Mouse (Mus musculus) urinary bladder, postnatal 10 days (tissue): ENCODE data around the gene Heatr6.

Experiments
- DNase-seq: peaks from one replicate; pipeline ENCODE4 v3.0.0; 2022; ENCODE audit warnings: low spot score

The Heatr6 gene

GRCm38 (mm10) chr11:83747376-83748265 is 5.9 kb upstream of the Heatr6 start:
- no peak for DNase-seq

GRCm38 (mm10) chr11:83754227-83754626 is 731 bp downstream of the Heatr6 start:
- no peak for DNase-seq

DNA sequence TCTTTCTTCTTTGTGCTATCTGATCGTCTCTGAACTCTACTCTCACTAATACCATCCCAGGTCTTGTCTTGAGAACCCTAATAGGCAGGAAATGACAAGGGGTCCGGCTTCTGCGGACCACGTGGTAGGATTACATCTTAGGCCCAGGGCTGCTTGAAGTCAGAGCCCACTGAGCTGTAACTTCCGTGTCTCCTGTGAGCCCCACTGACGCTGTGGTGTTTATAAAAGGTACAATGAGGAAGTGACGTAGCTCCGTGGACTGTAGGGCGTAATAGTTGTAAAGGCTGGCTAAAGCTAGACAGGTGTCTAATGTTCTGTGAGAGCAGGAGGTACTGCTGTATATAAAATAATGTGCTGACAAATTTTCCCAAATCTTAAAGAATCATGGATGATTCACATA is 13.8 kb downstream of the Heatr6 start:
- no peak for DNase-seq

GRCm38 (mm10) chr11:83768976-83769375 is 15.5 kb downstream of the Heatr6 start:
- no peak for DNase-seq

DNA sequence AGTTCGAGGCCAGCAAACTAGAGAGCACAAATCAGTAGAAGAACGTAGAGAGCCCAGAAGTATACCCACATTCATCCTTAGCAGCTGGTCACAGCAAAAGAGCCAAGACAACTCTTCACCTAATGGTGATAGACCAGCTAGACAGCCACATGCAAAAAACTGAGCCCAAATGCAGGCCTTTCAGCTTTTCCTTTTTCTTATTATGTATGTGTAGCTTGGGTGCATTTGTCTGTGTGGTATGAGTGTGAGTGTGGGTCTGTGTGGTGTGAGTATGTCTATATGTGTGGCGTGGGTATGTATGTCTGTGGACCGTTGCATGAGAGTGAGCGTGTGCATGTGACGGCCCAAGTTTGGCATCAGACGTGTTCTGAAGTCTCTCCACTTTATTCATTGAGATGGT is 17.5 kb downstream of the Heatr6 start:
- no peak for DNase-seq

DNA sequence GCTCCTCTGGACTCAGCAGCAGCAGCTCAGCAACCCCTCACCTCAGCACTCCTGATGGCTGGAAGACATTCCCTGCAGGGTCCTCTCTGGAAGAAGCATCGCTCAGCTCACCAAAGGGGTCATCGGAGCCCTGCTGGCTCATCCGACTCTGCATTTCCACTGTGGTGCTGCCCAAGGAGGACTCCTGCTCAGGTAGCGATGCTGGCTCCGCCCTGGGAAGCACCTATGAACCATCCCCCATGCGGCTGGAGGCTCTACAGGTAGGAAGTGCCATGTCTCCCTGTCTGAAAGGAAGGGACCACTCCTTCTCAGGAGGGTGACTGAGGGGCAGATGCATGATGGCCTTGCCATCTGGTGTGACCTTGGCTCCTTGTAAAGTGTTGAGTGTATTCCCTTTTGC is 18.8 kb downstream of the Heatr6 start:
- no peak for DNase-seq

DNA sequence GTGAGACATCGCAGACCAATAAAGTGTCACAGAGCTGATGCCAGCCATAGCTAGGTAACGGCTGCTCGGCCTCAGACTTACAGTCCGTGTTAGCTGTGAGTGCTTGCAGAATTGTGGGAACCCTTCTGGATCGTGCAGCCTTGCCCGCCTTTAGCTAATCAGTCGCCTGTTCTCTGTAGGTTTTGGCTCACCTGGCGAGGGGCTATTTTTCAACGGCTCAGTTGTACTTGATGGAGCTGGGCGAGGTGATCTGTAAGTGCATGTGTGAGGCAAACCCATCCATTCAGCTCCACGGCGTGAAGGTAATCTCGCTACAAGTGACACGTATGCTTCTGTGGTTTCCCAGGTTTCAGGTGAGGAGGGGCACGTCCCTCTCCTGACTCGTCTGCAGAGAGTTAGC is 20.2 kb downstream of the Heatr6 start:
- DNase-seq: no peak

- no peak for DNase-seq
Measured at GRCm38 (mm10) chr11:83774324-83774723, 20.8 kb downstream of the Heatr6 start.

GRCm38 (mm10) chr11:83776798-83777197 is 23.3 kb downstream of the Heatr6 start:
- no peak for DNase-seq

GRCm38 (mm10) chr11:83783931-83784600 is 30.6 kb downstream of the Heatr6 start:
- DNase-seq: no peak

DNA sequence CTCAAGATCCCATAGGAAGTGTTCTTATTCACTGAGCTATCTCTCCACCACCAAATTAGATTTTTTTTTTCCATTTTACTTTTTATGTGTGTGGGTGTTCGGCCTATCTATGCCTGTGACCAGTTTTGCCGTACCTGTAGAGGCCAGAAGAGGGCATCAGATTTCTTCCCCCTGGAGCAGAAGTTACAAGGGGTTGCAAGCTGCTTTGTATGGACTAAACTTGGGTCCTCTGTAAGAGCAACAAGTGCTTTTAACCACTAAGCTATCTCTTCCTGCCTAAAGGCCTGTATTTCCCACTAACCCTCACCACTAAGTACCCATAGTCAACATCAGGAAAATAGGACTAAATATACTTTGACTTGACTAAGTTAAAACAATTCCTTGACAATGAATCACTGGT is 31.2 kb downstream of the Heatr6 start:
- DNase-seq: no peak

GRCm38 (mm10) chr11:83785366-83785765 is 31.9 kb downstream of the Heatr6 start:
- no peak for DNase-seq

DNA sequence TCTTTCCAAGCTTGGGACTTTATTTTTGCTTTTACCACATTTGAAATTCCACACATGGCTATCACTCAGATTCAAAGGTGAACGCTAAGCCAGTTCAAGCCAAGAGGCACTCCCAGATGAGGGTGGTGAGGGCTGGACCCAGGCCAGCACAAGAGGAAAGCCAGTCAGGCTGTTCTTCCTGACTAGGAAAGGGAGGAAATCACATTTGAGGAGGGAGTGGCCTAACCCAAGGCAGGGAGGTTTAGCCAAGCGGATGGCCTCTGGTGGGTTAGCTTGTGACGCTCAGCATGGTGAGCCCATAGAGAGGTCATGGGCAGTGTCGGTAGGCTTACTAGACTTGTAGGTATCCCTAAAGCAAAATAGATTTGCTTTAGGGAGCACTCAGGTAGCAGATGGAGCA is 33.3 kb downstream of the Heatr6 start:
- no peak for DNase-seq

GRCm38 (mm10) chr11:83787401-83788021 is 34.0 kb downstream of the Heatr6 start:
- no peak for DNase-seq

DNA sequence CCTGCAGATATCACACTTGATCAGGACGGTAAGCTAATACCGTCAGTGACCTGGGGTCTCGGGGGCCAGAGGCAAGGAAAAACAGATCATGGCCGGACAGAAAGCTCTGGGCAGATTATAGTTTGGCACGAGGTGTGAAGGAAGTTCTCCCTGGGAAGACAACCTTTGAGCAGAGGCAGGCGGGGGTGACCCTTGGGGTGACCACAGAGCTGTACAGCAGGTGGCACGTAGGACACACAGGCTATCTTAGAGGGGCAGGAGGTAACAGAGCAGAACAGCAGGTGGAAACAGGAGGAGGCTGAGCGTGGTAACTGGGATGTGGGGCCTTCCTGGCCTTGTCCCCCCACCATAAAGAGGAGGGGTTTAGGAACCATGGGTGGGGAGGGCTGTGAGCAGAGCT is 34.8 kb downstream of the Heatr6 start:
- DNase-seq: no peak

DNA sequence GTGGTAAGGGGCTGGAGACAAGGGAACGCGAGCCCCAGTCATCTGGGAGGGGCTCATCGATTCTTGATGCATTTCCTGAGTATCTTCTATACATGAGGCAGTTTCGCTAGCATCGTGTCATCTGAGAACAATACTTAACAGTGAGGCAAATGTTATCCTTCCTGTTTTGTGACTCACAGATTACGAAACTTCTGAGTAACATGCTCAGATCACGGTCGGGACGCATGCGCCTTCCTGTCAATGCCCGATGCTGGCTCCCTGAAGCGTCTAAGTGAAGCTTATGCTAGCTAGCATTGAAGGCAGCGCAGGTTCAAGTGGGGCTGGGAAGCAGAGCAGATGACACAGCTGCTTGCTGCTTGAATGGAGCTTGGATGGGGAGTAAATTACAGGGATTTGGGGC is 35.8 kb downstream of the Heatr6 start:
- DNase-seq: no peak

- no peak for DNase-seq
Measured at GRCm38 (mm10) chr11:83791133-83791532, 37.6 kb downstream of the Heatr6 start.

DNA sequence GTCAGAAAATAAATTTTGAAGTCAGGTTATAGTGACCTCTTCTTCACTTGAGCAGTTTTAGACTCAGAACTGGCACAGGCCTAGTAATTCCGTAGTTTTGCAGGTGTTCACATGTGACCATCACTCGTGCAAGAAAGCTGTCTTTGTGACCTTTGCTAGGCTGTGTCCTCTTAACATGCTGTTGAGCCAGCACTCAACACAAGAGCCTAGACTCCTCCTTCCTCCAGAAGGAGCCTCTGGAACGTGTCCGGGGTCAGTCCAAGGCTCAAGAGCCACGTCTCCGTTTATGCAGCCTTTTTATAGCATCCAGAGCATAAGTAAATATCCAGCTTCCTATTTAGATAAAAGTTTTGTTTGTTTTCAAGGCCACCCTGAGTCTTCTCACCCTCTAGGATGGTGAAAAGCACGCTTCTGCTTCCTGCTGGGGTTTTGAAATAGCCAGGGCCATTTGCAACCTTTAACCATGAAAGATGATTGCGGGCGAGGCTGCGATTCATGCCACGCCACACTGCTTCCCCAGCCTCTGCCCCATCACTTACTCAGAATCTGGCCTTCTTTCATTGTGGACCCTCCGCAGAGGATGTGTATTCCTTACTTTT is 38.9 kb downstream of the Heatr6 start:
- DNase-seq: no peak

DNA sequence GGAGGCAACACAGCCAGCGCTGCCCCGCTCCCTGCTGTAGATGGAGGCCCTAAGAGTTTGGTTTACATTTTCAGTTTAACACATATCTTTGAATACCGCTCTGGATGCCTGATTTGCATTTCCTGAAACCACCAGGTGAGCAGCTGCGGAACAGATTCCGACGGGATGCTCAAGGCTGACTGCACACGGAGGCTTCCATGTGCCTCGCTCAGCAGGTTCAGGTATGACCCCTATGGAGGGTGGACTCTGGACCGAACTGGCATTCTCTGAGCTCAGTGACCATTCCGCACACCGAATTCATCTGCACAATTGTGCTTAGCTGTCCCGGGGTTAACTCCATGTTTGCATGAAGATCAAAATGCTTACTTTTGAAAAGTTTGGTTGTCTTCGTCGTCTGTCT is 39.8 kb downstream of the Heatr6 start:
- DNase-seq: no peak

- no peak for DNase-seq
Measured at GRCm38 (mm10) chr11:83796112-83796511, 42.6 kb downstream of the Heatr6 start.

DNA sequence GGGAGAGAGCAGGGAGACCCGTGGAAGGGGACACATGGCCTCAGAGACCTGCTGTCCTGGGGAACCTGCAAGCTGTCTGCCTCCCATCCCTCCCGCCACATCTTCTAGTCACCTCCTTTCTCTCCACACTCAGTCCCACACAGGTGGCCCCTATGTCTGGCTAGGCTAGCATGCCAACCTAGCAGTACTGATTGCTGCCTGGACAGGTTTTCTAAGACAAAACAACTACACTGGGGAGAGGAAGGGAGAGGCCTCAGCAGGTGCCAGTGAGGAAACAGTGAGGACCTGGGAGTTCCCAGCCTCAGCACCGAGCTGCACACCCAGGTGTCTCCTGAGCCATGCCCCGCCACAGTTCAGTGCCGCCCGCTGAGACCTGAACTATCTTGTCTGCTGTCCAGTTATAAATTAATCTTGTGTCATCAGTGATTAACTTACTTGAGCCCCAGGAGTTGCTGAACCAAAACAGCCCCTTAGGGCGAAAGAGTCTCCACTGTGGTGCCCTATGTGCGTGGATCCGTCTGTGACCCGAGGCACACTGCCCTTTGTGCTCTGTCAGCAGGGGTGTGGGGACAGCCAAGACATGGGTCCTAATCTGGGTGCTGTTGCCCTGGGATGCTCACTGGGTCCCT is 43.6 kb downstream of the Heatr6 start:
- no peak for DNase-seq

- no peak for DNase-seq
Measured at GRCm38 (mm10) chr11:83799871-83800430, 46.5 kb downstream of the Heatr6 start.
